Mouse (Mus musculus) layer of hippocampus, adult 11-12 months (tissue): ENCODE results near the gene Eya4.

Experiments used
- DNase-seq: peaks from one replicate; pipeline ENCODE4 v3.0.0; 2022; ENCODE audit warnings: low spot score

Gene Eya4

GRCm38 (mm10) chr10:23230863-23231262 lies 119.7 kb downstream of the Eya4 start:
- DNase-seq: no peak

GRCm38 (mm10) chr10:23223336-23223735 lies 127.2 kb downstream of the Eya4 start:
- DNase-seq: no peak

- no peak for DNase-seq
These were observed 130.2 kb downstream of the Eya4 start for GRCm38 (mm10) chr10:23220432-23220831.

GRCm38 (mm10) chr10:23216815-23217214 lies 133.8 kb downstream of the Eya4 start:
- DNase-seq: no peak

- no peak for DNase-seq
These were observed 139.2 kb downstream of the Eya4 start for GRCm38 (mm10) chr10:23211381-23211780.

GRCm38 (mm10) chr10:23203885-23204284 lies 146.7 kb downstream of the Eya4 start:
- DNase-seq: peak; percentile 28

- no peak for DNase-seq
These were observed 147.3 kb downstream of the Eya4 start for GRCm38 (mm10) chr10:23203144-23203838.

GRCm38 (mm10) chr10:23202591-23202990 lies 148.0 kb downstream of the Eya4 start:
- no peak for DNase-seq

- no peak for DNase-seq
These were observed 152.3 kb downstream of the Eya4 start for GRCm38 (mm10) chr10:23198251-23198650.

GRCm38 (mm10) chr10:23196336-23196735 lies 154.2 kb downstream of the Eya4 start:
- DNase-seq: no peak

GRCm38 (mm10) chr10:23195337-23195736 lies 155.2 kb downstream of the Eya4 start:
- DNase-seq: no peak

- no peak for DNase-seq
These were observed 160.8 kb downstream of the Eya4 start for GRCm38 (mm10) chr10:23189836-23190235.

GRCm38 (mm10) chr10:23185391-23185790 lies 165.2 kb downstream of the Eya4 start:
- DNase-seq: no peak

- no peak for DNase-seq
These were observed 168.8 kb downstream of the Eya4 start for GRCm38 (mm10) chr10:23181572-23182493.

GRCm38 (mm10) chr10:23179285-23179684 lies 171.3 kb downstream of the Eya4 start:
- DNase-seq: no peak

- no peak for DNase-seq
These were observed 173.1 kb downstream of the Eya4 start for GRCm38 (mm10) chr10:23177347-23178046.

GRCm38 (mm10) chr10:23176666-23177346 lies 173.8 kb downstream of the Eya4 start:
- DNase-seq: no peak

GRCm38 (mm10) chr10:23171541-23171940 lies 179.0 kb downstream of the Eya4 start:
- no peak for DNase-seq

GRCm38 (mm10) chr10:23165089-23165642 lies 185.4 kb downstream of the Eya4 start:
- DNase-seq: no peak

GRCm38 (mm10) chr10:23159844-23160243 lies 190.7 kb downstream of the Eya4 start:
- no peak for DNase-seq

- DNase-seq: no peak
These were observed 191.4 kb downstream of the Eya4 start for GRCm38 (mm10) chr10:23159138-23159537.
